In the genomic region with DNA sequence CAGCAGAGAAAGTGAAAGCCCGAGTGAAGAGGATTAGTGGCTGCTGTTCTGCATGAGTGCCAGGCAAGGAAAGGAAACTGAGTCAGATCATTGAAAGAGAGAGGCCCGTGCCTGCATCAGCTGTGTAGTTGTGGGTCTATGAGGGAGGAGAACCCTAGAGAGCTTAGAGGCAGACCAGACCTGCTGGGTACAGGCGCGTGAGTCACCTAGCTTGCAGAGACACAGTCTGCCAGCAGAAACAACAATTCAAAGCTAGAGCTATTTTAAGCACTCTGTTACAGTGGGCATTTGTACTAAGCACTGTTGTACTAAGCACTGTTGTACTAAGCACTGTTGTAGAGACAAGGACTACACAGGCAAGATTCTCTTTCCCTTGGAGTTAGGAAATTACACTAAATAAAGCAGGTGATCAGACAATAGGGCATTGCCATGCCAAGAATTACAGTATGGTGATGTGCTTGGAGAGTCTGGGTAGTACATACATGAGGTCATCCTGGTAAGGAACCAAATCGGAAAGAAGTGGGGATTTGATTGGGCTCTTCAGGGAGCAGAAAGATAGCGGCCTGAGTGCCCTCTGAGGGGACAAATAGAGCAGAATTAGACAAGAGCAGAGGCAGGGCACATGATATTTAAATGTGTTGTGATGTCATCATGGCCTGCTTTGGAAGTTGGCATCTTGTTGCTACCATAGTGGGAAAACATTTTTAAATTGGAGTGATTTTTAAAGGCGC, we compare ENCODE assay signal across 15 mouse cellular contexts.
A peak's percentile ranks its signal among the peaks of the same experiment; 100 is the strongest.
DNase-seq lines count a peak whose midpoint lies in the region; ATAC-seq and TF ChIP-seq lines count a peak whose summit lies in the region.
"Had no signal": no experiment of that assay in that cellular context is flagged by ENCODE, and none has a peak within 500 bp of the region (broad histone marks: within the 10 kb centered on the region; RNA-seq: fewer than 3 reads in every experiment).

No protein-coding gene starts in this region.

- peak; percentile 72 for ATAC-seq in Patski
- ATAC-seq in heart, embryonic 14.5 days (ENCODE audit: insufficient number of reproducible peaks, insufficient read depth, low FRiP score, low read depth), result peak; percentile 69

- TF ChIP-seq CTCF in Patski (IDR thresholded peaks at IDR 0.05), result no peak

- peak overlapping the region; percentile 59 to 76 for H3K27ac ChIP-seq in heart, embryonic 14.5 days (replicated peaks in 1 of 2; ENCODE audit: control insufficient read depth in 1 of 2, insufficient read depth in 1 of 2, low read depth in 2 of 2, low read length in 2 of 2)
- H3K27ac ChIP-seq: embryonic facial prominence, embryonic 12.5 days; forebrain, embryonic 12.5 days; hindbrain, embryonic 15.5 days; lung, embryonic 15.5 days had no signal

- H3K9ac ChIP-seq in heart, embryonic 14.5 days (ENCODE audit: low read length), result no peak overlapping the region
- H3K9ac ChIP-seq: embryonic facial prominence, embryonic 12.5 days; forebrain, embryonic 12.5 days; hindbrain, embryonic 15.5 days; lung, embryonic 15.5 days had no signal

- no peak overlapping the region for H3K4me3 ChIP-seq in heart, embryonic 14.5 days (ENCODE audit: control insufficient read depth in 1 of 2, insufficient read depth in 1 of 2, low read depth in 1 of 2, low read length in 2 of 2)
- H3K4me3 ChIP-seq: embryonic facial prominence, embryonic 12.5 days; forebrain, embryonic 12.5 days; hindbrain, embryonic 15.5 days; lung, embryonic 15.5 days had no signal

- peak; percentile 50 for DNase-seq in cerebellum, adult 9-10 months
- no peak for DNase-seq in cerebellum, adult 11-12 months
- DNase-seq in layer of hippocampus, adult 9-10 months (ENCODE audit: low spot score), result peak; percentile 21
- DNase-seq in layer of hippocampus, adult 11-12 months (ENCODE audit: low spot score), result no peak
- DNase-seq in Patski (ENCODE audit: low read depth, low spot score), result no peak
- DNase-seq in urinary bladder, postnatal 14 days (ENCODE audit: low spot score), result no peak
- DNase-seq in thymus, postnatal 0 days (ENCODE audit: low spot score), result no peak
- DNase-seq: gastrocnemius, postnatal 25 days; kidney, adult 18-20 months; liver had no signal

- H3K4me2 ChIP-seq in heart, embryonic 14.5 days (ENCODE audit: low read length), result no peak overlapping the region
- H3K4me2 ChIP-seq: embryonic facial prominence, embryonic 12.5 days; forebrain, embryonic 12.5 days; hindbrain, embryonic 15.5 days; lung, embryonic 15.5 days had no signal

- peaks cover 63% of the 10 kb centered on the region for H3K36me3 ChIP-seq in heart, embryonic 14.5 days (ENCODE audit: control insufficient read depth, insufficient read depth, low read length)

- H3K27me3 ChIP-seq in Patski, result no peaks in the 10 kb centered on the region
- H3K27me3 ChIP-seq in heart, embryonic 14.5 days (ENCODE audit: control insufficient read depth, insufficient read depth, low read length), result no peaks in the 10 kb centered on the region
- H3K27me3 ChIP-seq: embryonic facial prominence, embryonic 12.5 days; forebrain, embryonic 12.5 days; hindbrain, embryonic 15.5 days; lung, embryonic 15.5 days had no signal

- H3K9me3 ChIP-seq in heart, embryonic 14.5 days (ENCODE audit: control insufficient read depth, low read length), result no peaks in the 10 kb centered on the region
- H3K9me3 ChIP-seq: embryonic facial prominence, embryonic 12.5 days; forebrain, embryonic 12.5 days; hindbrain, embryonic 15.5 days; lung, embryonic 15.5 days had no signal

- peaks cover 18 to 47% of the 10 kb centered on the region in 2 experiments for H3K4me1 ChIP-seq in heart, embryonic 14.5 days (ENCODE audit: control insufficient read depth in 2 of 2, insufficient read depth in 2 of 2, low read length in 2 of 2)
- H3K4me1 ChIP-seq: embryonic facial prominence, embryonic 12.5 days; forebrain, embryonic 12.5 days; hindbrain, embryonic 15.5 days; lung, embryonic 15.5 days had no signal

- WGBS in heart, embryonic 14.5 days, result 49% methylated on average over 7 of the region's 7 CpGs

- POLR2A ChIA-PET in Patski (lab: Charles Lee), result no interaction called here

- CTCF ChIA-PET in Patski (lab: Charles Lee), result interaction anchor here (0.8 to 1.1 kb wide), 4 partner anchors 9 to 221 kb away, joined by 3 read pairs; no protein-coding TSS in a partner anchor

- in situ Hi-C loops in Patski (cut with MboI; ENCODE audit: low pct_unique_long_range_greater_than_20kb), result loop anchor here (5.0 kb wide), 1 partner anchor 221 kb away; no protein-coding TSS in a partner anchor

Comparison
In these comparisons a context has a peak if more than half of its experiments do, and no peak if none do; other contexts are left out.
1. DNase-seq: peak in cerebellum, adult 9-10 months (single experiment) and layer of hippocampus, adult 9-10 months (single experiment); none in cerebellum, adult 11-12 months (single experiment), layer of hippocampus, adult 11-12 months (single experiment), Patski (single experiment), urinary bladder, postnatal 14 days (single experiment) and thymus, postnatal 0 days (single experiment).